Mouse (Mus musculus) kidney, adult 2 months (tissue): Measurements from ENCODE around the gene Cyp2u1. TPM values are rescaled to one million over a fixed set of nuclear protein-coding genes. Genes with fewer than 3 reads are reported as not detected.

Experiments used
- DNase-seq: peaks from one replicate; pipeline ENCODE4 v3.0.0; 2021
- H3K27ac ChIP-seq: fragments of 200-500 bp; 2 replicates; pipeline ENCODE4 v1.5.1; 2012; ENCODE audit warnings: low read depth, low read length, control low read depth, inconsistent platforms; ENCODE audit not compliant: insufficient read depth
- H3K27me3 ChIP-seq: fragments of 200-500 bp; replicated peaks from 2 replicates; pipeline ENCODE4 v1.6.1; 2012; ENCODE audit warnings: mild to moderate bottlenecking, moderate library complexity, low read length, inconsistent platforms; ENCODE audit not compliant: control insufficient read depth, insufficient read depth
- H3K36me3 ChIP-seq: fragments of 200-500 bp; 2 replicates; pipeline ENCODE4 v1.6.1; 2012; ENCODE audit warnings: mild to moderate bottlenecking, moderate library complexity, low read length, inconsistent platforms; ENCODE audit not compliant: control insufficient read depth, insufficient read depth
- H3K4me1 ChIP-seq: fragments of 200-500 bp; 2 replicates; pipeline ENCODE4 v1.6.1; 2011; ENCODE audit warnings: low read length; ENCODE audit not compliant: control insufficient read depth, insufficient read depth
- H3K4me3 ChIP-seq: fragments of 200-500 bp; 2 replicates; pipeline ENCODE4 v1.5.1; 2011; ENCODE audit warnings: mild to moderate bottlenecking, low read depth, low read length, control low read depth; ENCODE audit not compliant: insufficient read depth
- CTCF ChIP-seq: fragments of 200-500 bp; conservative IDR thresholded peaks from 2 replicates; pipeline ENCODE4 v1.5.1; 2011; ENCODE audit warnings: low read depth, mild to moderate bottlenecking, control low read depth, low read length, moderate library complexity, mixed read lengths; ENCODE audit not compliant: insufficient read depth, insufficient read length
- POLR2A ChIP-seq: fragments of 200-500 bp; IDR thresholded peaks from one replicate; pipeline ENCODE4 v1.6.1; 2011; ENCODE audit warnings: low read depth, low read length, control low read depth
- WGBS: fragments of 180-500 bp; shearing (Covaris S2); methylation state at CpG from one replicate; pipeline ENCODE4 v1.1.7; 2018; 5-methylcytosine and 5-hydroxymethylcytosine counted together
- polyA plus RNA-seq: library from polyadenylated mRNA; depleted of rRNA; stranded (reverse); fragments of >200 nt; gene quantifications from 2 replicates; pipeline ENCODE4 v1.2.3, GENCODE M21; 2012

The Cyp2u1 gene
- polyA plus RNA-seq, 1 experiment, result 7.8 TPM

GRCm38 (mm10) chr3:131320184-131320583 is 17.2 kb upstream of the Cyp2u1 start:
- Histone ChIP-seq H3K27ac (no peak overlapping the region), H3K4me3 (no peak overlapping the region), H3K4me1 (peaks cover 2% of the 10 kb centered on the region; the same call in 1 of the 2 replicates), H3K36me3 (no peaks in the 10 kb centered on the region; the same call in 1 of the 2 replicates), H3K27me3 (no peaks in the 10 kb centered on the region)
- peak; percentile 85 for DNase-seq
- WGBS, result 5% methylated on average over 3 of the region's 3 CpGs
- TF ChIP-seq POLR2A (no peak), CTCF (peak; percentile 86)

- 66% methylated on average over 2 of the region's 2 CpGs for WGBS
- TF ChIP-seq CTCF (no peak), POLR2A (no peak)
- Histone ChIP-seq H3K36me3 (no peaks in the 10 kb centered on the region; the same call in 1 of the 2 replicates), H3K27me3 (no peaks in the 10 kb centered on the region), H3K27ac (no peak overlapping the region), H3K4me3 (no peak overlapping the region), H3K4me1 (peaks cover 2% of the 10 kb centered on the region; the same call in 1 of the 2 replicates)
- DNase-seq, result no peak
These were observed 15.2 kb upstream of the Cyp2u1 start for GRCm38 (mm10) chr3:131318211-131318610.

DNA sequence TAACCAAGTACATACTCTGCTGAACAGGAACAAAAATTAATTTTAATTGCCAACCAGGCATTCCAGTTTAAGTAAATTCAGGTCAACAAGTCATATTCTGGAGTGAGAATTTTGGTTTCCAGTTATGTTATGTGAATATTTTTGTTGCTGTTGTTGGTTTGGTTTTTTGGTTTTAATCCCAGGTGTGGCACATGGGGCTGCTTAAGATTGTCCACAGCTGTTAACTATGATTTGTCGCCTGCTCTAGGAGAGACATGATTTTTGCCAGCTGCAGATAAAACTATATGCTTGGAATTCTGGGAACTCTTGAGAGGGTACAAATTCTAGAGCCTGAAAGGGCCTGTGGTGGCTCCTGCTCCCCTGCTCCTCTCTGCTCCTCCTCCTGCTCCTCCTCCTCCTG is 14.1 kb upstream of the Cyp2u1 start:
- no peak for DNase-seq
- H3K4me3 ChIP-seq, result no peak overlapping the region
- TF ChIP-seq CTCF, result no peak
- no peak for TF ChIP-seq POLR2A
- H3K4me1 ChIP-seq, result peaks cover 2% of the 10 kb centered on the region; the same call in 1 of the 2 replicates
- no peaks in the 10 kb centered on the region for H3K27me3 ChIP-seq
- 89% methylated on average over 1 of the region's 1 CpGs for WGBS
- no peak overlapping the region for H3K27ac ChIP-seq
- H3K36me3 ChIP-seq, result no peaks in the 10 kb centered on the region; the same call in 1 of the 2 replicates

- 68% methylated on average over 4 of the region's 4 CpGs for WGBS
- H3K4me1 ChIP-seq, result no peaks in the 10 kb centered on the region; the same call in 1 of the 2 replicates
- DNase-seq, result no peak
- H3K36me3 ChIP-seq, result no peaks in the 10 kb centered on the region
- no peak overlapping the region for H3K4me3 ChIP-seq
- H3K27ac ChIP-seq, result no peak overlapping the region
- TF ChIP-seq POLR2A, result no peak
- TF ChIP-seq CTCF, result no peak
- H3K27me3 ChIP-seq, result no peaks in the 10 kb centered on the region
These were observed 13.0 kb upstream of the Cyp2u1 start for GRCm38 (mm10) chr3:131315957-131316510.

DNA sequence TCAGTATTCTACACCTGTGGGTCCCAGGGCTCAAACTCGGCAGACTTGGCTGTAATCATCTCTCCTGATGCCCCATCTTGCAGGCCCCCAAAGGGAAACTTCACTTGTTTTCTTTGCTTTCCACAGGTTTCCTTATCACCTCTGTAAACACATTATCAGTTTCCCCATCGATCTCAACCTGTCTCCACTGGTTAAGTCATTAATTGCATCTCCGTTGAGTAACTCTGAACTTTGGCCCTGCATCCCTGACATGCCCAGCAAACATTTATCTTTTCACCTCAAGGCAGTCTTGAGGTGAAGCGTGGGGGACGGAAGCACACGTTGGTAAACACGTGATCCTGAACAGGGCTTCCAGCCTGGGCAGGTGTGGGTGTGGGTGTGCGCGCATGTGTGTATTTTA is 9.3 kb upstream of the Cyp2u1 start:
- 68% methylated on average over 9 of the region's 9 CpGs for WGBS
- Histone ChIP-seq H3K27me3 (no peaks in the 10 kb centered on the region), H3K4me3 (no peak overlapping the region), H3K27ac (no peak overlapping the region), H3K36me3 (no peaks in the 10 kb centered on the region), H3K4me1 (no peaks in the 10 kb centered on the region)
- TF ChIP-seq POLR2A (no peak), CTCF (no peak)
- DNase-seq, result no peak

DNA sequence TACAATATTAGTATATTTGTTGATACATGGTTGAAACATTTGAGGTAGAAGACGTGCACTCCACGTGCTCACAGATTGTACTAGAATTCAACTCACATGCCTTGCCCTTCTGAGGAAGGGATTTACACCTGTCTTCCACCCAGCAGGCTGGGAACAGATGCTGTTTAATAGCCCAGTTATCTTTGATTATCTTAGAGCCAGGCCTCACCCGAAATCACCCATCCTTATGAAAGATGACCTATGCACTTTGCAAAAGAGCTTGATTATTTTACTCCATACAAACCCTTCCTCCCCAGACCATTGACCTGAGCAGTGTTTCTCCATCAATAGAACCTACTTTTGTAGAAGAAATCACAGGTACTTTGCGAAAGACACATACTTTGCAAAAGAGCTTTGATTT is 7.5 kb upstream of the Cyp2u1 start:
- Histone ChIP-seq H3K36me3 (no peaks in the 10 kb centered on the region), H3K27me3 (no peaks in the 10 kb centered on the region), H3K27ac (no peak overlapping the region), H3K4me3 (no peak overlapping the region), H3K4me1 (no peaks in the 10 kb centered on the region)
- no peak for DNase-seq
- TF ChIP-seq POLR2A (no peak), CTCF (no peak)
- WGBS, result 91% methylated on average over 4 of the region's 4 CpGs

DNA sequence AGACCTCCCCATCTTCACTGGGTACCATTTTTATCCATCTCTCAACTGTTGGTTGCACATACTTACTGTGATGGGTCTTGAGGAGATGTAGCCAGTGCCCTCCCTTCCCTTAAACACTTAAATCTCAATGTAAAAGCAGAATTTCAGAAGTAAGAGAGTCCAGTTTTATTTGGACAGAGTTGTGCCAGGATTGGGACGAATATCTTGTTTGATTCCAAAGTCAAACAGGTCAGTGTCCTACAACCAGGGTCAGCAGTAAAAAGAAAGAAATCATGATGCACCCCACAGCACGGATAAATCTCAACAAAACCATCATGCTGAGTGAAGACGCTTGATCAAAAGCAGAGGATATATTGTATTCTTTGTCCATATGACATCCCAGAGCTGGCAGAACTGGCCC is 4.8 kb upstream of the Cyp2u1 start:
- TF ChIP-seq POLR2A, result no peak
- TF ChIP-seq CTCF, result no peak
- Histone ChIP-seq H3K27ac (no peak overlapping the region), H3K27me3 (no peaks in the 10 kb centered on the region), H3K36me3 (no peaks in the 10 kb centered on the region), H3K4me3 (no peak overlapping the region), H3K4me1 (no peaks in the 10 kb centered on the region; the same call in 1 of the 2 replicates)
- DNase-seq, result no peak
- WGBS, result 88% methylated on average over 3 of the region's 3 CpGs
